ENCODE assay signal across 7 mouse cellular contexts in the genomic region with DNA sequence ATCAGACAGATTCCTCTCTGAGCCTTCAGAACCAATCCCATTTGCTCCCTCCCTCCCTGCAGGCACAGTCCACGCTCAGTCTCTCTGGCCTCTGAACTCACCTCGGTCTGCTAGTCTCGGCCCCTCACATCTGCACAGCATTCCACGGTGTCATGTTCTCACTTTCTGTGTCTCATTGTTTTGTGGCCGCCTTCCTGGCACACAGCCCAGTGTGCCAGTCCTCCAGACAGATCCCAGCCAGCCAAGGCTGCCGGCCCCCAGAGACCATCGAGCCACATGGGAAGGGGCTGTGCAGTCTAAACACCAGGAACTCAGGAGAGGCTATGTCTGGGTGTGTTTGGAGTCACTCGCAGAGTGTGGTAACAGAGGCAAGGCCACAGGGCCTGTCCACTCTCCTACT. TPM values are rescaled to one million over a fixed set of nuclear protein-coding genes. Genes with fewer than 3 reads are reported as not detected.
DNase-seq lines count a peak whose midpoint lies in the region; ATAC-seq and TF ChIP-seq lines count a peak whose summit lies in the region.

No protein-coding gene starts in this region.

- no peak overlapping the region for H3K9ac ChIP-seq in heart, postnatal 0 days (replicated peaks; ENCODE audit: low read depth, low read length)
- no peak overlapping the region for H3K9ac ChIP-seq in liver, embryonic 11.5 days (ENCODE audit: low read depth, low read length)

- H3K27me3 ChIP-seq in heart, postnatal 0 days (ENCODE audit: control insufficient read depth, insufficient read depth, low read length) = no peaks in the 10 kb centered on the region
- no peaks in the 10 kb centered on the region for H3K27me3 ChIP-seq in liver, embryonic 11.5 days (replicated peaks; ENCODE audit: control insufficient read depth, insufficient read depth, low read length)

- peak; percentile 62 for ATAC-seq in heart, postnatal 0 days (ENCODE audit: insufficient read depth, low read depth)
- ATAC-seq in liver, embryonic 11.5 days (replicated peaks; ENCODE audit: low FRiP score) = peak; percentile 33
- ATAC-seq in monocyte, adult 5-6 weeks (replicated peaks; ENCODE audit: insufficient number of reproducible peaks, low FRiP score, low TSS enrichment, poor library complexity, severe bottlenecking) = no peak

- no peak for TF ChIP-seq CTCF in heart, postnatal 0 days (IDR thresholded peaks at IDR 0.05; ENCODE audit: low read depth)

- peak; percentile 87 for DNase-seq in MN1 (ENCODE audit: low spot score)
- DNase-seq in embryo, embryonic 10.5 days (ENCODE audit: low spot score) = peak; percentile 83
- DNase-seq in heart, postnatal 0 days (ENCODE audit: low spot score) = peak; percentile 74
- no peak for DNase-seq in liver, embryonic 11.5 days (ENCODE audit: low spot score)
- DNase-seq in neural tube, embryonic 10.5 days (ENCODE audit: extremely low spot score, low spot score) = peak; percentile 74
- DNase-seq in right cerebral cortex, postnatal 36 days (ENCODE audit: low spot score in 2 of 2) = no peak

- TF ChIP-seq EP300 in heart, postnatal 0 days (IDR thresholded peaks at IDR 0.05; ENCODE audit: low read depth) = no peak

- no peaks in the 10 kb centered on the region for H3K9me3 ChIP-seq in heart, postnatal 0 days (replicated peaks; ENCODE audit: control insufficient read depth, low read length)
- H3K9me3 ChIP-seq in liver, embryonic 11.5 days (ENCODE audit: control insufficient read depth, low read length) = no peaks in the 10 kb centered on the region

- H3K36me3 ChIP-seq in heart, postnatal 0 days (replicated peaks; ENCODE audit: control insufficient read depth, insufficient read depth, low read length) = no peaks in the 10 kb centered on the region
- no peaks in the 10 kb centered on the region for H3K36me3 ChIP-seq in liver, embryonic 11.5 days (ENCODE audit: control insufficient read depth, insufficient read depth, low read length)

- WGBS in heart, postnatal 0 days = 8% methylated on average over 8 of the region's 8 CpGs
- WGBS in liver, embryonic 11.5 days = 25% methylated on average over 8 of the region's 8 CpGs

- peaks cover 52% of the 10 kb centered on the region for H3K4me1 ChIP-seq in heart, postnatal 0 days (ENCODE audit: control insufficient read depth, insufficient read depth)
- H3K4me1 ChIP-seq in liver, embryonic 11.5 days (replicated peaks; ENCODE audit: control insufficient read depth, insufficient read depth, low read length) = peaks cover 36% of the 10 kb centered on the region

- no peak overlapping the region for H3K4me2 ChIP-seq in heart, postnatal 0 days (ENCODE audit: low read depth, low read length)
- H3K4me2 ChIP-seq in liver, embryonic 11.5 days = no peak overlapping the region

- no peak overlapping the region for H3K4me3 ChIP-seq in heart, postnatal 0 days (ENCODE audit: low read depth, low read length)
- no peak overlapping the region for H3K4me3 ChIP-seq in liver, embryonic 11.5 days (ENCODE audit: low read depth, low read length)

- peak overlapping the region; percentile 78 for H3K27ac ChIP-seq in heart, postnatal 0 days (ENCODE audit: low read depth)
- H3K27ac ChIP-seq in liver, embryonic 11.5 days (ENCODE audit: low read depth, low read length) = peak overlapping the region; percentile 36

RNA-seq across cellular contexts. Expression of gene Coa7, which starts 22.9 kb away (rescaled TPM):
- total RNA-seq in heart, postnatal 0 days (2014; rRNA removed; ENCODE audit: low replicate concordance) = 26.0 and 41.8 TPM in 2 replicates
- polyA plus RNA-seq in heart, postnatal 0 days (2015; fragmentation: Nextera tagmentation; extraction: Ambion mirVana) = 61.7 and 63.8 TPM in 2 replicates
- 43.1 and 44.2 TPM in 2 replicates for polyA plus RNA-seq in liver, embryonic 11.5 days (2014; fragmentation: Nextera tagmentation; extraction: Ambion mirVana)
- 5.1 to 9.4 TPM (median 8.6 TPM) in 3 replicates for total RNA-seq in monocyte, adult 5-6 weeks (2017)

RNA-seq across cellular contexts. Expression of gene Shisal2a, which starts 32.3 kb away (rescaled TPM):
- 2.2 TPM in 1 of 2 replicates, not detected in the other for total RNA-seq in heart, postnatal 0 days (2014; rRNA removed; ENCODE audit: low replicate concordance)
- 1.4 and 2.0 TPM in 2 replicates for polyA plus RNA-seq in heart, postnatal 0 days (2015; fragmentation: Nextera tagmentation; extraction: Ambion mirVana)
- polyA plus RNA-seq in liver, embryonic 11.5 days (2014; fragmentation: Nextera tagmentation; extraction: Ambion mirVana) = 1.0 and 1.9 TPM in 2 replicates
- not detected in 3 replicates for total RNA-seq in monocyte, adult 5-6 weeks (2017)

RNA-seq across cellular contexts. Expression of gene Zyg11b, which starts 49.9 kb away (rescaled TPM):
- 25.2 and 30.3 TPM in 2 replicates for total RNA-seq in heart, postnatal 0 days (2014; rRNA removed; ENCODE audit: low replicate concordance)
- polyA plus RNA-seq in heart, postnatal 0 days (2015; fragmentation: Nextera tagmentation; extraction: Ambion mirVana) = 5.6 and 6.5 TPM in 2 replicates
- 8.8 and 9.1 TPM in 2 replicates for polyA plus RNA-seq in liver, embryonic 11.5 days (2014; fragmentation: Nextera tagmentation; extraction: Ambion mirVana)
- 21.1 to 28.9 TPM (median 23.0 TPM) in 3 replicates for total RNA-seq in monocyte, adult 5-6 weeks (2017)

RNA-seq across cellular contexts. Expression of gene Gpx7, which starts 55.9 kb away (rescaled TPM):
- 62.7 and 74.2 TPM in 2 replicates for total RNA-seq in heart, postnatal 0 days (2014; rRNA removed; ENCODE audit: low replicate concordance)
- polyA plus RNA-seq in heart, postnatal 0 days (2015; fragmentation: Nextera tagmentation; extraction: Ambion mirVana) = 51.7 and 52.3 TPM in 2 replicates
- 21.5 and 21.8 TPM in 2 replicates for polyA plus RNA-seq in liver, embryonic 11.5 days (2014; fragmentation: Nextera tagmentation; extraction: Ambion mirVana)
- total RNA-seq in monocyte, adult 5-6 weeks (2017) = 0.78 TPM in 1 of 3 replicates, not detected in the others

Comparison
In these comparisons a context has a peak if more than half of its experiments do, and no peak if none do; other contexts are left out.
1. DNase-seq: peak in MN1 (single experiment), embryo, embryonic 10.5 days (single experiment), heart, postnatal 0 days (single experiment) and neural tube, embryonic 10.5 days (single experiment); none in liver, embryonic 11.5 days (single experiment) and right cerebral cortex, postnatal 36 days (0 of 2).